Mouse (Mus musculus) C2C12 (cell line): ENCODE results near the gene Dscaml1.

Source experiments
- CTCF ChIP-seq: IDR thresholded peaks from one replicate; pipeline ENCODE4 v1.5.1; 2011; ENCODE audit not compliant: control insufficient read depth, insufficient read depth, insufficient read length
- MAX ChIP-seq: IDR thresholded peaks from one replicate; pipeline ENCODE4 v1.6.1; 2011; ENCODE audit warnings: mild to moderate bottlenecking, control low read depth

DNA sequence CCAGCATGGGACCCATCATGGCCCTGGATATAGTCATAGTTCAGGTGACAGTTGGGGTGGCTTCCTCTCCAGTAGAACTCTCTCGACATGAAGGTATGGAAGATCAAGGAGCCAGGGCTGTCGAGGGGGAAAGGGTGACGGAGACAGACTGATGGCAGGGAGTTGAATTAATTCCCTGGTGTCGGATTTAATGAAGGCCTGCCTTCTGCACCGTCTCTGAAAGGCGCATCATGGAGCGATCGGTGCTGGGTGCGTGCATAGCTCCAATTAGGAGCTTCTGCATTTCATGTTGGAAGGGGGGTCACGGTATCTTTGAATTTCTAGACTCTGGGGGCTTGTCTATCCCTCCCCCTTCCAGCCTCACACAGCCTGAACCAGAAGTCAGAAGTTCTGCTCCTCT, 41.8 kb downstream of the Dscaml1 start:
- no peak for TF ChIP-seq CTCF
- TF ChIP-seq MAX: no peak
